Mouse (Mus musculus) cortical plate, adult 2 months (tissue): Measurements from ENCODE around the gene Cisd2. TPM values are rescaled to one million over a fixed set of nuclear protein-coding genes. Genes with fewer than 3 reads are reported as not detected.
A peak's percentile ranks its signal among the peaks of the same experiment; 100 is the strongest.

Experiments used
- H3K27ac ChIP-seq: fragments of 200-500 bp; 2 replicates; pipeline ENCODE4 v1.5.1; 2012; ENCODE audit warnings: low read length, control low read depth, inconsistent platforms; ENCODE audit not compliant: insufficient read depth
- H3K4me1 ChIP-seq: fragments of 200-500 bp; 2 replicates; pipeline ENCODE4 v1.6.1; 2011; ENCODE audit warnings: low read length; ENCODE audit not compliant: control insufficient read depth, insufficient read depth
- H3K4me3 ChIP-seq: fragments of 200-500 bp; 2 replicates; pipeline ENCODE4 v1.5.1; 2011; ENCODE audit warnings: mild to moderate bottlenecking, low read length, control low read depth; ENCODE audit not compliant: insufficient read depth
- CTCF ChIP-seq: fragments of 200-500 bp; IDR thresholded peaks from 2 replicates; pipeline ENCODE4 v1.5.1; 2011; ENCODE audit warnings: mild to moderate bottlenecking, control low read depth, low read length; ENCODE audit not compliant: insufficient read depth; ENCODE audit errors: extremely low read depth
- POLR2A ChIP-seq: fragments of 200-500 bp; IDR thresholded peaks from 2 replicates; pipeline ENCODE4 v1.6.1; 2011; ENCODE audit warnings: mild to moderate bottlenecking, low read length, control low read depth; ENCODE audit not compliant: insufficient read depth; ENCODE audit errors: extremely low read depth
- polyA plus RNA-seq: library from polyadenylated mRNA; depleted of rRNA; stranded (reverse); fragments of >200 nt; gene quantifications from 2 replicates; pipeline ENCODE4 v1.2.3, GENCODE M21; 2012

Cisd2 gene
- polyA plus RNA-seq, 1 experiment = 46.9 TPM

DNA sequence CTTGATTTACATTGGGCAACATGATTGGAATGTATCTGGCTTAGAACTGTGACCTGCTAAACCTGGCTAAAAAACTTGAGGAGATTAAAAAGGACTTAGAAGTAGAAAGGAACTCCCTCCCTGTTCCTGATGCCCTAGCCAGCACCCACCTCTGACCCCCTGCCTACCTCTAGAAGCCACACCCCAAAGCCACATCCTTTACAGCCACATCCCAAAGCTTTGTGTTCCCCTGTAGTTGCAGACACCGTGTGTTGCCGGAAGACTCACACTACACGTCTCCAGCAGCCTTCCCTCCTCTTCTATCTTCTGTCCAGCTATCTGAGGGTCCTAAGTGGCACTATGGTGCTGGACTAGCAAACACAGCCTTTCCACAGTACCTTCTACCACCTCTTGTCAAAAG, 5.9 kb downstream of the Cisd2 start:
- H3K4me3 ChIP-seq = no peak overlapping the region
- TF ChIP-seq POLR2A (no peak), CTCF (no peak)
- H3K4me1 ChIP-seq = no peaks in the 10 kb centered on the region
- no peak overlapping the region for H3K27ac ChIP-seq

DNA sequence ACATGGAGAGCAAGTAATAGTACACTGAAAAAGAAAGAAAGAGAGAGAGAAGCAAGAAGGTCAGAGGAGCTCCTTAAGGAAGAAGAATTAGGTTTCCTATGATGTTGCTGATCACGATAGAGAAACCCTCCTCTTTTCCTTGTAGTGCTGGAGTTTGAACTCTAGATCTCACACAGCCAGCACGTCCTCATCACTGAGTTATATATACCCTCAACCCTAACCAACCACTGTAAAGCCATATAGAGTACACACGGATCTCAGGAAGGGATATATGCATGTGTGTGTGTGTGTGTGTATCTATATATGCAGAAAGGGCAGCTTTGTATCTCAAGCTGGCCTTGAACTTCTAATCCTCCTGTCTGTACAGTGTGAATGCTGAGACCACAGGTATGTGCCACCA, 6.5 kb downstream of the Cisd2 start:
- no peak for TF ChIP-seq CTCF
- no peak for TF ChIP-seq POLR2A
- Histone ChIP-seq H3K27ac (no peak overlapping the region), H3K4me1 (no peaks in the 10 kb centered on the region), H3K4me3 (no peak overlapping the region)

DNA sequence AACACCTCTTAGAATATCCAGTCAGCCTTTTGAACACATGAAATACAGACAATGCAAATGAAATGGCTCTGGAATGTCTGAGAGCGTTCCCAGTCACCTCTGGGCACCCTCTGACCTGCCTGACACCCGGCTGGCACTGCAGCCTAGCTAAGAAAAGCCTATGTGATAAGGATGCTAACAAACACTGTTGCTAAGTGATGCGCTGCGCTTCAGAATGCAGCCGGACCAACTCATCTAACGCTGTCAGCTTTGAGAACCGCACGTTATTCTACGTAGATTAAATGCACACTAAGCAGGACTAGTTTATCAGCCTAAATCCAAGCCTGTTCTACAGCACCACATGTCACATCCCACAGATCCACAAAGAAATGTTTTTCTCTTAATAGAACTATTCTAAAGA, 11.9 kb downstream of the Cisd2 start:
- no peak for TF ChIP-seq CTCF
- no peak for TF ChIP-seq POLR2A
- H3K4me1 ChIP-seq = no peaks in the 10 kb centered on the region
- H3K4me3 ChIP-seq = no peak overlapping the region
- no peak overlapping the region for H3K27ac ChIP-seq

DNA sequence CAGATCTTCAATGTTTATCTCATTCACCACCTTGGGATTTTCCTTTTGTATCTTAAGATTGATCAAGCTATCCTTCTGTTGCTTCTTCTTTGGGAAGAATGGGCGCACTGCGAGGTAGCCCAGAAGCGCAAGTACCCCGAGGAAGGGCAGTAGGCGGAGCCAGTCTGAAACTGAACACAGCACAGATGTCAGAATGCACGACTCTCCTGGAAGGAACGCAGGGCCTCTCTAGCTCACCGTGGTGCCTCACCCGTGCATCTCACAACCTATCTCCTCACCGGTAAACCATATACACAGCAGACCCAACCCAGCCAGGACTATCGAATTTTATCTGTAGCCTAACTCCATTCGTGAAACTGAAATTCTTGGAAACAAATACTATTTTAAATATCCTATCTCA, 12.7 kb downstream of the Cisd2 start:
- Histone ChIP-seq H3K27ac (no peak overlapping the region), H3K4me1 (no peaks in the 10 kb centered on the region), H3K4me3 (no peak overlapping the region)
- no peak for TF ChIP-seq CTCF
- TF ChIP-seq POLR2A = no peak

DNA sequence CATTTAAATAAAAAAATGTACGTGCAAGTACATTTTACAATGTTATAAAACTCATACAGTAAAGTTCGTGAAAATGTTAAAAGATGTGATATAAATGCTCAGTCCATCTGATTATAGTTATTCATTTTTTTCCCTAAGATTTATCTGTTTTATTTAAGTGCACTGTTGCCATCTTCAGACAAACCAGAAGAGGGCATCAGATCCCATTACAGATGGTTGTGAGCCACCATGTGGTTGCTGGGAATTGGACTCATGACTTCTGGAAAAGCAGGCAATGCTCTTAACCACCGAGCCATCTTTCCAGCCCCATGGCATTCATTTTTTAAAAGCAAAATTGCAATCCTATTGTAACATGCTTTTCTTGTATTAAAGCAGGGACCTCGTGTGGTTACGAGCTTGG, 14.5 kb downstream of the Cisd2 start:
- TF ChIP-seq CTCF (no peak), POLR2A (no peak)
- no peaks in the 10 kb centered on the region for H3K4me1 ChIP-seq
- no peak overlapping the region for H3K4me3 ChIP-seq
- no peak overlapping the region for H3K27ac ChIP-seq

DNA sequence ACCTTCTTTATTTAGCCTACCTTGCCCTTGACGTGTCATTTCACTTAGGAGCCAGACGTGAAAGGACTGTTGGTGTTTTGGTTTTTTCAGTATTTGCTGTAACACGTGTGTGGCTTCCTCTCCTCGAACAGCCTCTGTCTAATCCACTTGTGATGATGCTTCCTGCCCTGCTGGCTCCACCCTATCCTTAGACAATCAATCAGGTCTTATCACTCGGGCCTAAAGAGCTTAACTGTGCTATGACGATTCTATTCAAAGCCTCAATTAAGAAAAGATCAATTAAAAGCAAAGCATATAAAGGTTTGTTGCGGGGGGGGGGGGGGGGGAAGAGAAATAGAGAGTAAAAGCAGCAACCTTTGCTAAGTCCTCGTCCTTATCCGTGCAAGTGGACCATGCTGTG, 16.4 kb downstream of the Cisd2 start:
- TF ChIP-seq CTCF (no peak), POLR2A (no peak)
- Histone ChIP-seq H3K4me3 (no peak overlapping the region), H3K27ac (no peak overlapping the region), H3K4me1 (no peaks in the 10 kb centered on the region)

DNA sequence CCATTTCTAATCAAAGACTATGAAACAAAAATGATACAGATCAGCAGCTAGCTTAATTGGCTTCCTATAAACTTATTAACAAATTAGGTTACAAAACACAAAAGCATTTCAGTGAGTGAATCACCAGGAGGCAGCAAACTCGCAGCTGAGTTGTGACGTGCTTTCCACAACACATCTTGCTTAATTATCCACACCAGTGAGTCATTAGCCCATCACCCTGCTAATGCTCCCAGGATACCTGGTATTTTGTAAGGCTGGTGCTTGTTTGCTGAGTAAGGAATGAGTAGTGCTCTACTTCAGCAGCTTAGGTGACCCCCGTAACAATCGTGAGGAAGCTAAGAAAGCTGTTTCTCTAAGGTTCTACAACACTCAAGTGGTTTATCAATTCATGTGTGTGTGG, 19.1 kb downstream of the Cisd2 start:
- Histone ChIP-seq H3K4me1 (no peaks in the 10 kb centered on the region), H3K4me3 (no peak overlapping the region), H3K27ac (no peak overlapping the region)
- TF ChIP-seq CTCF (no peak), POLR2A (no peak)

DNA sequence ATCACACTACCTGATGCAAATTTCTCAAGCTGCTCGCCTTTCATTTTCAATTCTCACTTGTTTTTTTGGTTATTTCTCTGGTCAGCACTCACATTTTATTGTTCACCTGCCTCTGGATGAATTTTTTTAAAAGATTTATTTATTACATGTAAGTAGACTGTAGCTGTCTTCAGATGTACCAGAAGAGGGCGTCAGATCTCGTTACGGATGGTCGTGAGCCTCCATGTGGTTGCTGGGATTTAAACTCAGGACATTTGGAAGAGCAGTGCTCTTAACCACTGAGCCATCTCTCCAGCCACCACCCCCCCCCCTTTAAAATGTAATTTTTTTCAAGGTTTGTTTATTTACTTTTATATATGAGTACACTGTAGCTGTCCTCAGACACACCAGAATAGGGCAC, 19.9 kb downstream of the Cisd2 start:
- Histone ChIP-seq H3K4me3 (no peak overlapping the region), H3K4me1 (no peaks in the 10 kb centered on the region), H3K27ac (no peak overlapping the region)
- no peak for TF ChIP-seq CTCF
- TF ChIP-seq POLR2A = no peak

DNA sequence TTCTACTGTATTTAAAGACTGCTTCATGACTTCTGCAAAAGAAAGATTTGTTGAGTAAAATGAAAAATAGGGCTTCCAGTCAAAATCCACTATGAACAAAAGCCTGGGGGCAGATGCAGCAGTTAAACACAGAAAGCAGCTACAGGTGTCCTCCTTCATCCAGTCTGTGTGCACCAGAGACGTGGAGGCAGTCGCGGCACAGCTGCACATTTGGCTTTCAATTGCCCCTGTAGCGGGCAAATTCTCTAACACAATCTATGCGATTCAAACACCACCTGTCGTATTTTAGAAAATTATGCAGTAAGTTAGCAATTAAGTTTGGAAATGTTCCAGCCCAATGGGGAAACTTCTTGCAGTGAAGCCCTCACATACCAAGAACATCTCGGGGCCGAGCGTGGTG, 20.5 kb downstream of the Cisd2 start:
- H3K4me3 ChIP-seq = no peak overlapping the region
- TF ChIP-seq POLR2A = no peak
- TF ChIP-seq CTCF = no peak
- no peaks in the 10 kb centered on the region for H3K4me1 ChIP-seq
- H3K27ac ChIP-seq = no peak overlapping the region

DNA sequence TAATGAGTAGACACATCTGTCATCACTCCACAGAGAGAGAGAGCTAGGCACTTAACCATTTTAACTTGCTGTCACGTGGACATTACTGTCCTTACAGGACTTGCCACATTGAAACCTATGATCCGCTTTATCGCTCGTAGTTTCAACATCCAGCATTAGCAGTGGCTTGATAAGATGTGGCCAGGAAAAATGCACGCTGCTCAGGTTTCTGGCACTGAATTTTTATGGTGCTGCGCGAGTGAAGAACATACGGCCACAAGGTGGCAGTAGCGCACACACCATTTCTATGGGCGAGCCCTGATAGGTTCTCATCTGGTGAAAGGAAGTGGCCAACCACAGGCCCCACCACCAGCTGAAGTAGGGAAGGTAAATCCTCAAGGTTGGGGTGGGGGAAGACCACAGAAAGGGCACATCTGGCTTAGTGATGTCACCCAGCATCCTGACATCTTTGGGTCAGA, 21.5 kb downstream of the Cisd2 start:
- TF ChIP-seq CTCF (peak; percentile 78), POLR2A (no peak)
- H3K4me3 ChIP-seq = no peak overlapping the region
- H3K27ac ChIP-seq = no peak overlapping the region
- no peaks in the 10 kb centered on the region for H3K4me1 ChIP-seq

DNA sequence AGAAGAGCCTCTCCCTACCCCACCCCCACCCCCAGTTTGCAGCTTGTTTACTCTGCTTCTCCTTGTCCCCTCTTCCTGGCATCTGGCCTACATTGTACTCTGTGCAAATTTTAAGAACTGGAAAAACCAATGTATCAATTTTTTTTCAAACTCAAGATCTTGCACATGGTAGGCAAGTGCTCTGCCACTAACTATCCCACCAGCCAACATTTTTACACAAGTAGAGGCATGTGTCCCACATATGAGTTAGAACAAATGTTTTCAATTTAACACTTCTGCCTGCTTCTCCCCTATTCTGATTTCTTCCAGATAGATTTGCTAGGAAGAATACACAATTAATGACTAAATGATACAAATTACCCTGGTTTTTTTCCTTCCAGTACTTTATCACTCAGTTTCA, 26.6 kb downstream of the Cisd2 start:
- Histone ChIP-seq H3K4me3 (no peak overlapping the region), H3K4me1 (no peaks in the 10 kb centered on the region), H3K27ac (no peak overlapping the region)
- TF ChIP-seq CTCF (no peak), POLR2A (no peak)
